Mouse (Mus musculus) central nervous system, embryonic 11.5 days (tissue): ENCODE measurements around the gene Aadat. TPM values are rescaled to one million over a fixed set of nuclear protein-coding genes. Genes with fewer than 3 reads are reported as not detected.

Experiments
- polyA plus RNA-seq: library from polyadenylated mRNA; depleted of rRNA; stranded (reverse); fragments of >200 nt; gene quantifications from 2 replicates; pipeline ENCODE4 v1.2.3, GENCODE M21; 2012; rRNA removed

The Aadat gene
- polyA plus RNA-seq: 0.66 and 1.3 TPM in 2 replicates

DNA sequence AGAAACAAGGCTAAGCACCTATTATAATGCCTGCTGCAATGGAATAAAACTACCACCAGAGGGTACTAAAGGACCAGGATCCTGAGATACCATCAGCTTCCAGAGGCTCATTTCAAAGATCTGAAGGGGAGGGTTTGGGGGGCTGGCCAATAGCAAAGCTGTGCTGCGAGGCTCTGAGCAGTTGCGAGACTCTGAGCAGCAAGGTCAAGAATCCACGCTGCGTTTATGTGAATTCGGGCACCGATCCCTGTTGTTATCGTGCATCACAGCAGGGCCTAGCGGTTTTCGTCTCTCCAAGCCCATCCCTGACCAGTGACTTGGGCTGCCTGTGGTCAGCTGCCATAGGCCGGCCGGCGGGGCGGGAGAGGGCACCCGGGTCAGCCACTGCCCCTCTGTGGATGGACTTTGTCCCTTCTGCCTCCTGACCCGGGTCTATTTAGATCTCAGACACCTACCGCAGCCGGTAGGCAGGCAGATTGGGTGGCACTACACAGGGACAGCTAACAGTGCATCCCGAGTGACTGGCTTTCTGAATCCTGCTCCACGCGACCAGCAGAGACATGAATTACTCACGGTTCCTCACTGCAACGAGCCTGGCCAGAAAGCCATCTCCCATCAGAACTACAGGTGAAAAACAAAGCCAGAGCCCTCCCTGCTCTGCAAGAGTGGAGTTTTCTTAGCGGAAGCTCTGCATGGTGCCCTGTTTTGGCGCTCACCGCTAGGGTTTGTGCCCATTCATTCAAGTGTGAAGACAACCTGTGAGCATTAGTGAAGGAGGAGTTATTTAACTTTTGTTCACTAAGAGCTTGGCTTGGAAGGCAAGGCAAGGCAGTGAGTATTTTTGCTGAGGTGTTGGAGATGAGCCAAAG lies at the start of gene Aadat:
TSS of gene Aadat (plus strand) at position 280 of the 869 bp plus-strand sequence.

DNA sequence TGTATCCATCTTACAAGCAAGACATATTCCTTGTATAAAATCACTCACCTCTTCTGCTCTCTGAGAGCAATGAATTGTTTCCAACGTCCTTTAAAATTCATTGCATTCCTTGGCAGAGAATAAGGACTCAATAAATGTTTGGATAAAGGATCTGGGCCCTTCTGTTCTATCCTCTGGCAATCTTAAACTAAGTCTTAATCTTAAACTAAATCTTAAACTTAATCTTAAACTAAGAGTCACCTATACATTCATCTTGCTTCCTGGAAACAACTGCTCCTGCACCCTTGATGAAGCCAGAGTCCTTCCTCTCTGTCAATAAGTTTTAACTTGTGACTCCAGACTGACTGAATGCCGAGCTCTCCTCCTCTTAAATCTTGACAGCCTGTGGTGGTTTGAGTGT lies 2.6 kb upstream of the Aadat start, which contains the start of gene Gm10283:
TSS of gene Gm10283 (minus strand) at position 101 of the 400 bp plus-strand sequence.

Other genes starting within 250 kb of the Aadat start
- not detected in 2 replicates for gene Gm10283, start 2.7 kb upstream of the Aadat start, polyA plus RNA-seq
- gene Mfap3l, start 126.9 kb downstream of the Aadat start, polyA plus RNA-seq: 2.4 and 3.1 TPM in 2 replicates